28 mouse cellular contexts compared by ENCODE assay signal in genomic region chr15:74294109-74294508, GRCm38 (mm10).
DNase-seq lines count a peak whose midpoint lies in the region; ATAC-seq lines count a peak whose summit lies in the region.
"Had no signal": no experiment of that assay in that cellular context is flagged by ENCODE, and none has a peak within 500 bp of the region (broad histone marks: within the 10 kb centered on the region; RNA-seq: fewer than 3 reads in every experiment).

No protein-coding gene starts in this region.

- H3K4me1 ChIP-seq in megakaryocyte, embryonic 14.5 days, result no peaks in the 10 kb centered on the region; the same call in 1 of the 2 replicates
- H3K4me1 ChIP-seq in embryonic facial prominence, embryonic 10.5 days, result peaks cover 14% of the 10 kb centered on the region
- H3K4me1 ChIP-seq: embryonic facial prominence, embryonic 12.5 days; intestine, embryonic 15.5 days had no signal

- 69% methylated on average over 10 of the region's 10 CpGs for WGBS in embryonic facial prominence, embryonic 10.5 days

- peak overlapping the region; percentile 15 for H3K27ac ChIP-seq in embryonic facial prominence, embryonic 10.5 days (replicated peaks)
- H3K27ac ChIP-seq: embryonic facial prominence, embryonic 12.5 days; gastrocnemius, adult 2 months; heart, adult 2 months; intestine, embryonic 15.5 days; kidney, postnatal 0 days; liver, embryonic 14.5 days; midbrain, embryonic 12.5 days had no signal

- H3K4me3 ChIP-seq in megakaryocyte, embryonic 14.5 days (replicated peaks), result peak overlapping the region; percentile 9
- no peak overlapping the region for H3K4me3 ChIP-seq in embryonic facial prominence, embryonic 10.5 days
- H3K4me3 ChIP-seq: embryonic facial prominence, embryonic 12.5 days; gastrocnemius, adult 2 months; heart, adult 2 months; heart, embryonic 12.5 days; intestine, embryonic 15.5 days; midbrain, embryonic 12.5 days had no signal

- H3K9me3 ChIP-seq in megakaryocyte, embryonic 14.5 days, result no peaks in the 10 kb centered on the region
- H3K9me3 ChIP-seq in embryonic facial prominence, embryonic 10.5 days, result no peaks in the 10 kb centered on the region
- H3K9me3 ChIP-seq: embryonic facial prominence, embryonic 12.5 days; heart, embryonic 12.5 days; intestine, embryonic 15.5 days; midbrain, embryonic 12.5 days had no signal

- DNase-seq in 3134 (ENCODE audit: extremely low read depth, insufficient read length, low spot score) (peak; percentile 48), 3T3-L1 (ENCODE audit: low read depth, low spot score) (peak; percentile 44)
- DNase-seq in embryonic facial prominence, embryonic 10.5 days (ENCODE audit: low spot score), result no peak
- no peak for DNase-seq in lung, postnatal 4 days
- DNase-seq in adrenal gland, postnatal 10 days, result no peak
- DNase-seq in ovary, postnatal 14 days (ENCODE audit: low spot score), result no peak
- DNase-seq: adrenal gland, postnatal 36 days; cerebellum, adult 8-10 months; cerebellum, postnatal 36 days; gastrocnemius, adult 2 months; heart, adult 2 months; heart, postnatal 4 days; kidney, adult 2 months; kidney, postnatal 4 days; layer of hippocampus, postnatal 36 days; liver; lung, adult 2 months; lung, postnatal 10 days had no signal

- H3K27me3 ChIP-seq in megakaryocyte, embryonic 14.5 days (replicated peaks), result peaks cover 6% of the 10 kb centered on the region
- H3K27me3 ChIP-seq in embryonic facial prominence, embryonic 10.5 days (replicated peaks; ENCODE audit: low read depth, poor library complexity, severe bottlenecking), result no peaks in the 10 kb centered on the region
- H3K27me3 ChIP-seq: embryonic facial prominence, embryonic 12.5 days; heart, embryonic 12.5 days; intestine, embryonic 15.5 days; midbrain, embryonic 12.5 days had no signal

- no peak for ATAC-seq in megakaryocyte, adult 5-6 weeks (ENCODE audit: poor library complexity, severe bottlenecking)
- ATAC-seq: forebrain, embryonic 14.5 days; hindbrain, embryonic 16.5 days; intestine, embryonic 15.5 days had no signal

- no peaks in the 10 kb centered on the region for H3K36me3 ChIP-seq in megakaryocyte, embryonic 14.5 days (replicated peaks; ENCODE audit: low read length)
- no peaks in the 10 kb centered on the region for H3K36me3 ChIP-seq in embryonic facial prominence, embryonic 10.5 days (replicated peaks)
- H3K36me3 ChIP-seq: embryonic facial prominence, embryonic 12.5 days; heart, embryonic 12.5 days; intestine, embryonic 15.5 days; midbrain, embryonic 12.5 days had no signal

Comparison
In these comparisons a context has a peak if more than half of its experiments do, and no peak if none do; other contexts are left out.
1. DNase-seq: peak in 3134 (single experiment) and 3T3-L1 (single experiment); none in embryonic facial prominence, embryonic 10.5 days (single experiment), lung, postnatal 4 days (0 of 2), adrenal gland, postnatal 10 days (single experiment) and ovary, postnatal 14 days (single experiment).